Mouse (Mus musculus) bone marrow macrophage, adult 2 months (primary cell): ENCODE results near the gene Neil3.

Experiments
- CTCF ChIP-seq: IDR thresholded peaks from 2 replicates; pipeline ENCODE4 v1.5.1; 2012; ENCODE audit warnings: low read depth, mild to moderate bottlenecking, low read length, moderate library complexity
- POLR2A ChIP-seq: IDR thresholded peaks from 2 replicates; pipeline ENCODE4 v1.6.1; 2012; ENCODE audit warnings: mild to moderate bottlenecking, low read depth, low read length, borderline replicate concordance

DNA sequence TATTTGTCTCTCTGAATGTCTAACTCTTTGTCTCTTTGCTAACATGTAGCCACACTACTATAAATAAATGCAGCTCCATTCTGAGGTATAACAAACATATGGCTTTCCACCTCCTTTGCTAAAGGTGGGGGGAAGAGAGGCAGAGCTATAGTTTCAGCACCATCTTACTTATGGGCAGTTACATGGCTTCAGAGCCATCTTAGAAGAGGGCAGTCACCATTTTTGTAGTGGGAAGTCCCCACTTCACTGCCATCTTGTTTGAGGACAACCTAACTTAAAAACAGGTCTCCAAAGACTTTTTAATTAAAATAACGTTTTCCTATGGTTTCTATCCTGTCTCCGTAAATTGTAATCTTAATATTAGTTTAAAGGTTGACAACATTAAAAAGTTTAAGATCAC, 47.1 kb downstream of the Neil3 start:
- TF ChIP-seq CTCF (no peak), POLR2A (no peak)
